Mouse (Mus musculus) spleen, adult 2 months (tissue): ENCODE results near the gene Ache.

Source experiments
- CTCF ChIP-seq: fragments of 200-500 bp; IDR thresholded peaks from 2 replicates; pipeline ENCODE4 v1.5.1; 2011; ENCODE audit warnings: mild to moderate bottlenecking, inconsistent platforms; ENCODE audit not compliant: insufficient read depth, insufficient read length, insufficient replicate concordance; ENCODE audit errors: extremely low read depth
- POLR2A ChIP-seq: fragments of 200-500 bp; IDR thresholded peaks from 2 replicates; pipeline ENCODE4 v1.6.1; 2011; ENCODE audit warnings: low read depth, low read length, inconsistent platforms

GRCm38 (mm10) chr5:137287032-137287952 lies at the start of gene Ache:
- TF ChIP-seq POLR2A: no peak
- TF ChIP-seq CTCF: no peak
